Mouse (Mus musculus) gastrocnemius, postnatal 10 days (tissue): Measurements from ENCODE around the gene Spice1. TPM values are rescaled to one million over a fixed set of nuclear protein-coding genes. Genes with fewer than 3 reads are reported as not detected.

Source experiments
- DNase-seq: peaks from one replicate; pipeline ENCODE4 v3.0.0; 2021; ENCODE audit warnings: mixed read lengths
- total RNA-seq, 2 experiments: library from RNA; stranded (reverse); gene quantifications; 2 replicates each; pipeline ENCODE4 v1.2.3; 2021

Gene Spice1
- total RNA-seq, 2 experiments from 2014 or later = 7.4 to 9.3 TPM

DNA sequence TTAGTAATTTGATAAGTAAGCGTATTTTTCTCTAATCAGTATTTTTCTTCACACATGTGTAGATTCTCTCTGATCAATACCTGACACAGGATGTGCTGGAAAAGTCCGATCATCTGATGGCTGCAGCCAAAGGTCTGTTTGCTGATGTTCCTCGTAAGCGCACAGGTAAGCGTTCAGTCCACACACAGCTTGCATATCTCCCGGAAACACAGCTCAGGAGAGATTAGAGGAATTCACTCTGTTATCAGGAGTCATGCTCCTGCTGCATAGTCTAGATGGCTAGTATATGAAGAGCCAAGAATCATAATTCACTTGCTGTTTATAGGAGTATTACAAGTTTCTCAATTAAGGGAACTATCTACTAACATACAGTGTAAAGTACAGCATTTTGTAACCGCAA lies 18.6 kb downstream of the Spice1 start:
- DNase-seq = no peak

- no peak for DNase-seq
These were observed 28.5 kb downstream of the Spice1 start for GRCm38 (mm10) chr16:44375459-44375858.

- no peak for DNase-seq
These were observed 33.1 kb downstream of the Spice1 start for GRCm38 (mm10) chr16:44380006-44380405.

DNA sequence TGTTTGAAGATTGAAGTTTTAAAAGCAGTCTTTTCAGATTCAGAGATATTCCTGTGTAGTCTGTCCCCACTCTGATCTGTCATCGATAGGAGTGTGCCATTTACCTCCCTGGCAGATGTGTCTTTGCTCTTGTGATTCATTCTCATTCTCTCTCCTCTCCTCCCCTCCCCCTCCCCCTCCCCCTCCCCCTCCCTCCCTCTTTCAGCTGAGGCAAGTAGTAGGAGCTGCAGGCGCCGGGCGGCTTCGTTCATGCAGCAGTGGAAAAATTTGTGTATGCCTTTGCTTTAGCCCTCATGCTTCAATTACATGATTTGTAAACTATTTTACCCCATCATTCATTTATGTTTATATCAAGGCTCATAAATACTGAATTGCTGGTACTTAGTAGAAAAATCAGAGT lies 34.7 kb downstream of the Spice1 start:
- no peak for DNase-seq

- no peak for DNase-seq
These were observed 36.6 kb downstream of the Spice1 start for GRCm38 (mm10) chr16:44383549-44383948.

GRCm38 (mm10) chr16:44384251-44384650 lies 37.3 kb downstream of the Spice1 start:
- no peak for DNase-seq

DNA sequence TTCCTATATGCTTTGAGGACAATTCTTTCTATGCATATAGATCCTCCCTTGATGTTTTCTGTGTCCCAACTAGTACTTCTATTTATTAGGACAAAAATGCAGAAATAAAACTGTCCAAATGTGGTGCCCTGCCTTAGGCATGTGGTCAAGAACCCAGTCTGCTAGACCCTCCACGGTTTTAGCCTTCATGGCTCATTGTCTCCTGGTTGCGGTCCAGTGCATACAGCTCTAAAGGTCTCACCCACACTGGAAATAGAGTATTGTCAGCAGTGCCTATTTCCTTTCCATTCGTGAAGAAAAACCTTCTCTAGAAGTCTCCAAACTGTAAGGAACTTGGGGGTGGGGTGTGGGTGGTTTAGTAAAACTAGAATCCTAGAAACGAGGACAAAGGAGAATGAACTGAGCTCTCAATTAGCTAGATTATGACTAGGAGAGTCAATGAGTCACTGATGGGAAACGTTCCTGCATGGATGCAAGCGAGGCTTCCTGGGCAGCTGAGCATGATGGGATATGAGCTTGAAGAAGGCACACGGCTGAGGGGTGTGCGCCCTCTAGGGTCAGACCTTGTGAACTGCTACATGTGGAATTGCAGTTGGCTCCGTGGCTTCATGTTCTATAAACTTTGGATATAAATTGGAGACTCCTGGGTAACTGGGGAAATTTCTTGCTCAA lies 45.1 kb downstream of the Spice1 start:
- peak; percentile 31 for DNase-seq

- DNase-seq = peak; percentile 46
These were observed 47.8 kb downstream of the Spice1 start, which contains the start of gene Cfap44 for GRCm38 (mm10) chr16:44394577-44395243. TSS of gene Cfap44 (plus strand) at chr16:44394796.

- DNase-seq = no peak
These were observed 58.0 kb downstream of the Spice1 start for GRCm38 (mm10) chr16:44404933-44405332.

DNA sequence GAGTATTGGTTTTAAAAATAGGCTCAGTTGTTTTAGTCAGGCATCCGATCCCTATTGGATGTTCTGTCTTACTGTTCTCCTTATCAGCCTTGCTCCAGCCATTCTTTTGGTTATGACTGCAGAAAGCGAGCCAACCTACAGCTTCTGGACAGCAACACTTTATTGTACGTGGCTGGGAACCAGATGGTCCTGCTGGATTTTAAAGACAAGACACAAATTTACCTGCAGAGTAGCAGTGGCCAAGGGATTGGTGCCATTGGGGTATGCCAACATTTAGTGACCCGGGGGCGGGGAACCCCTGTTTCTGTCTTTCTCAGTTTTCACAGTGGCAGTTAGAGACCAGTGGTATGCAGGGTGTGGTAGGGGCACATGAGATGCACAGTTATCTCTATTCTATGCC lies 60.3 kb downstream of the Spice1 start:
- DNase-seq = no peak

DNA sequence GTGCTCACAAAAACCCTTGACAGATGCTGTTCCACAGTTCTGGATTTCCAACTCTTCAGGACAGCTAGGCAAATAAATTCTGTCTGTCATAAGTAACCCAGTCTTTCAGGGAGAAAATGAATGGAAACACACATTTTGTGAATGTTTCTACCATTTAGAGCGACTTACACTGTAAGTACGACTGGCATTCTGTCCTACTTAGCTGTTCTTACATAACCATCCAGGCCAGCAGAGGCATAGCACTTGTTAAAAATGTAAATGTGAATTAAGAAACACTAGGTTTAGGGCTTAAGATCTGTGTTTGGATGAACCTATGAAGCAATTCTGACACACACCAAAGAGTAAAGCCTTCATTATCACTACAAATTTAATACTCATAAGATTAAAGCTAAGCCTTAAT lies 61.4 kb downstream of the Spice1 start:
- DNase-seq = no peak

- DNase-seq = no peak
These were observed 63.3 kb downstream of the Spice1 start for GRCm38 (mm10) chr16:44410176-44410575.

- no peak for DNase-seq
These were observed 70.7 kb downstream of the Spice1 start for GRCm38 (mm10) chr16:44417596-44417995.

GRCm38 (mm10) chr16:44421735-44422134 lies 74.8 kb downstream of the Spice1 start:
- no peak for DNase-seq

- DNase-seq = no peak
These were observed 76.6 kb downstream of the Spice1 start for GRCm38 (mm10) chr16:44423499-44423898.

DNA sequence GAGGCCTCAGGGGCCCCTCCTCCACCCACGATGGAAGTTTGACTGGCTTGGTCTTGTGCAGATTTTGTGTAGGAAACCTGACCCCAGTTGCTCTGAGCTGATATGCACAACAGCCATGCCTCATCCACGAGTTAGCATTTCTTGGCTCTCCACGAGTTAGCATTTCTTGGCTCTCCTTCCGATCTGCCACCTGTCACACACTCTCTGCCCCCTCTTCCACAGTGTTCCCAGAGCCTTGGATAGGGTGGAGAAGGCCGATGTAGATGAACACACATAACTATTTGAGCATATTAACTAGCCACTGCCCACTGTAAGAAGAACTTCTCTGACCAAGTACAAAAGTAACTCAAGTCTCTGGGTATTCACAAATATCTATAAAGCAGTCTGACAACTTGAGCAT lies 81.5 kb downstream of the Spice1 start:
- DNase-seq = no peak

- DNase-seq = no peak
These were observed 83.1 kb downstream of the Spice1 start for GRCm38 (mm10) chr16:44430021-44430420.

- DNase-seq = no peak
These were observed 88.0 kb downstream of the Spice1 start for GRCm38 (mm10) chr16:44434931-44435330.

GRCm38 (mm10) chr16:44435481-44435880 lies 88.6 kb downstream of the Spice1 start:
- no peak for DNase-seq

Other genes with a start within 250 kb of the Spice1 start
- gene Atp6v1a, start 207.4 kb upstream of the Spice1 start, total RNA-seq = 10 to 100 TPM; 40.0 to 45.3 TPM
- 100 to 1,000 TPM; 231 to 242 TPM for gene Naa50, start 207.3 kb upstream of the Spice1 start, total RNA-seq
- 10 to 100 TPM; 35.8 to 40.6 TPM for gene Usf3, start 173.9 kb upstream of the Spice1 start, total RNA-seq
- gene Sidt1, start 13.9 kb upstream of the Spice1 start, total RNA-seq = under 1 TPM; 0.09 to 0.34 TPM
- under 1 TPM in 1 of 2 experiments, not detected in 1; 0.42 TPM for gene Cfap44, start 47.7 kb downstream of the Spice1 start, total RNA-seq
- 10 to 100 TPM; 14.0 to 15.9 TPM for gene Boc, start 211.8 kb downstream of the Spice1 start, total RNA-seq